Mouse (Mus musculus) midbrain, postnatal 0 days (tissue): ENCODE data around the gene Epm2aip1. TPM values are rescaled to one million over a fixed set of nuclear protein-coding genes. Genes with fewer than 3 reads are reported as not detected.

Experiments used
- ATAC-seq: fragments of 200-750 bp; cut with Nextera tagmentation; 2 replicates; pipeline ENCODE4 v1.8.0; 2017; ENCODE audit warnings: moderate number of reproducible peaks, mild to moderate bottlenecking, moderate TSS enrichment, moderate library complexity; ENCODE audit not compliant: low FRiP score
- DNase-seq: peaks from one replicate; pipeline ENCODE4 v3.0.0-alpha.2; 2015; ENCODE audit warnings: low spot score
- H3K27ac ChIP-seq: fragments of 300-500 bp; sonication (generic); 2 replicates; pipeline ENCODE4 v1.5.1; 2014; ENCODE audit warnings: low read depth, mild to moderate bottlenecking, low read length, mixed read lengths
- H3K27me3 ChIP-seq: fragments of 300-500 bp; sonication (generic); 2 replicates; pipeline ENCODE4 v1.6.1; 2014; ENCODE audit warnings: low read length, control low read depth, mixed read lengths; ENCODE audit not compliant: insufficient read depth
- H3K36me3 ChIP-seq: fragments of 300-500 bp; sonication (generic); 2 replicates; pipeline ENCODE4 v1.6.1; 2014; ENCODE audit warnings: low read length, control low read depth, mixed read lengths; ENCODE audit not compliant: insufficient read depth
- H3K4me1 ChIP-seq: fragments of 300-500 bp; sonication (generic); 2 replicates; pipeline ENCODE4 v1.6.1; 2014; ENCODE audit warnings: mild to moderate bottlenecking, control low read depth, antibody characterized with exemption, low read length, mixed read lengths; ENCODE audit not compliant: insufficient read depth
- H3K4me2 ChIP-seq: fragments of 300-500 bp; sonication (generic); 2 replicates; pipeline ENCODE4 v1.6.1; 2014; ENCODE audit warnings: low read depth, mild to moderate bottlenecking, low read length, mixed read lengths; ENCODE audit not compliant: poor library complexity, severe bottlenecking
- H3K4me3 ChIP-seq: fragments of 300-500 bp; sonication (generic); 2 replicates; pipeline ENCODE4 v1.5.1; 2014; ENCODE audit warnings: low read depth, mild to moderate bottlenecking, low read length, moderate library complexity
- H3K9ac ChIP-seq: fragments of 300-500 bp; sonication (generic); replicated peaks from 2 replicates; pipeline ENCODE4 v1.6.1; 2014; ENCODE audit warnings: mild to moderate bottlenecking, low read length, moderate library complexity, mixed read lengths; ENCODE audit not compliant: poor library complexity, severe bottlenecking
- H3K9me3 ChIP-seq: fragments of 300-500 bp; sonication (generic); 2 replicates; pipeline ENCODE4 v1.6.1; 2016; ENCODE audit warnings: low read length, control low read depth
- CTCF ChIP-seq: IDR thresholded peaks from 2 replicates; pipeline ENCODE4 v1.5.1; 2016; ENCODE audit warnings: antibody characterized with exemption, mild to moderate bottlenecking
- WGBS: fragments of 180-500 bp; shearing (Covaris S2); extraction: QIAGEN DNeasy Blood & Tissue Kit; methylation state at CpG from one replicate; pipeline ENCODE4 v1.1.7; 2014; 5-methylcytosine and 5-hydroxymethylcytosine counted together
- polyA plus RNA-seq: library from polyadenylated mRNA; unstranded; fragments of >200 nt; fragmentation: Nextera tagmentation; extraction: Ambion mirVana; gene quantifications from 2 replicates; pipeline ENCODE4 v1.2.1, GENCODE M21; 2015
- total RNA-seq: library from RNA; depleted of rRNA; stranded (reverse); fragments of >200 nt; gene quantifications from 2 replicates; pipeline ENCODE4 v1.2.3, GENCODE M21; 2014

Epm2aip1 gene
- total and polyA plus RNA-seq, 2 experiments from 2014 or later, result 46.6 to 95.1 TPM

DNA sequence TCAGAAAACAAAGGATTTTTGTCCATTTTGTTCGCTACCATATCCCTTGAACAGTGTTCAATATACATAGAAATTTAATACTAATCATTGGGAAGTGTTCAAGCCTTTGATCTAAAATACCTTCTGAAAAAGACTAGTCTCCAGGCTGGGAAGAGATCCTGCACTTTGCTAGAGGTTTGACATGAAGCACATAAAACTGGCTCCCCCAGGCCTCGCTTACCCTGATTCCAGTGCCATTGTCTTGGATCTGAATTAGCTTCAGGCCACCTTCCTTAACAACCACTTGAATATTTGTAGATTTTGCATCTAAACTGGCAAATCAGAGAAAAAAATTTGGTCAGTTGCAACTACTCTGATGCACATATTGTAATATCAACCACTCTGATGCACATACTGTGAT is 3.7 kb upstream of the Epm2aip1 start:
- Histone ChIP-seq H3K9me3 (no peaks in the 10 kb centered on the region), H3K4me3 (no peak overlapping the region), H3K27ac (no peak overlapping the region), H3K4me2 (no peak overlapping the region), H3K4me1 (peaks cover 3% of the 10 kb centered on the region; the same call in 1 of the 2 replicates), H3K27me3 (no peaks in the 10 kb centered on the region), H3K36me3 (peaks cover 13% of the 10 kb centered on the region; the same call in 1 of the 2 replicates), H3K9ac (no peak overlapping the region)
- WGBS, result 97% methylated on average over 2 of the region's 2 CpGs
- ATAC-seq (no peak), DNase-seq (no peak)
- TF ChIP-seq CTCF, result no peak

DNA sequence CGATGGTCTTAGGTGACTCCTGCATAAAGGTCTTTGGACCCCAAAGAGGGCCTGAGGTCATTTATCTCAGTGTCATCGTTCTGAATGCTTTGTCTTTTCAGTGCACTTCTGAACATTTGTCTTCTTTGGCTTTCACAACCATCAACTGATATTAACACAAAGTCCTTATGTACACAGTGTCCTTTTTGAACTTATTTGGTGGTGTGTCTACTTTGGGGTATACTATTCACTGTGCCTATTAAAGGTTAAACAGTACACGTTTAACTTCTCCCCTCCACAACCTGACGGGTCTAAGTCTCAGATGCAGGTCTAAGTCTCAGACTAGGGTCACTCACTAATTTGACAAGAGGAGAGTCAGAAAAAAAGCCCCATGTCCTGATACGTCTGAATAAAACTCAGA is 1.1 kb upstream of the Epm2aip1 start:
- peak overlapping the region; percentile 92 for H3K27ac ChIP-seq
- DNase-seq (no peak), ATAC-seq (no peak)
- peak overlapping the region; percentile 54 for H3K4me2 ChIP-seq
- 15% methylated on average over 5 of the region's 5 CpGs for WGBS
- H3K9ac ChIP-seq, result peak overlapping the region; percentile 62
- TF ChIP-seq CTCF, result no peak
- H3K27me3 ChIP-seq, result no peaks in the 10 kb centered on the region
- H3K36me3 ChIP-seq, result peaks cover 3% of the 10 kb centered on the region
- H3K4me3 ChIP-seq, result peak overlapping the region; percentile 91
- H3K4me1 ChIP-seq, result peaks cover 19% of the 10 kb centered on the region; the same call in 1 of the 2 replicates
- no peaks in the 10 kb centered on the region for H3K9me3 ChIP-seq

DNA sequence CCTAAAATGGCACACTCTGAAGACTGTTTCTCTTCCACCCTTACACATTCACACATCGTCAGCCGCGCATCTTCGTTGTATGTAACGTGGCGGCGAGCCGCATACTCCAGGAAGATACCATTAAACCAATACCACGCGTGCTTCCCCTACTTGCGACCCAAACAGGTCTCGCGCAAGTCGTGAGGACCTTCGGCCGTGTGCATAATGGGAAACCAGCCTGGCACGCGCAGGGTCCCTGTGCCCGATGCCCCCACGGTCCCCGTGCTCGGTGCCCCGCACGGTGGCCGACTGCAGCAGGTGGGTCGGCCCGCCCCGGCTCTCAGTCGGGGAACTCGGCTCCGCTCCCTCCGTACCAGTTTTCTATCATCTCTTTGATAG is 684 bp upstream of the Epm2aip1 start:
- peak overlapping the region; percentile 91 for H3K4me3 ChIP-seq
- ATAC-seq (peak; percentile 89), DNase-seq (peak; percentile 87)
- H3K9me3 ChIP-seq, result no peaks in the 10 kb centered on the region
- peaks cover 3% of the 10 kb centered on the region for H3K36me3 ChIP-seq
- TF ChIP-seq CTCF, result no peak
- WGBS, result under 1% methylated on average over 32 of the region's 32 CpGs
- peak overlapping the region; percentile 62 for H3K9ac ChIP-seq
- peak overlapping the region; percentile 92 for H3K27ac ChIP-seq
- no peaks in the 10 kb centered on the region for H3K27me3 ChIP-seq
- H3K4me2 ChIP-seq, result peak overlapping the region; percentile 54
- H3K4me1 ChIP-seq, result peaks cover 19% of the 10 kb centered on the region; the same call in 1 of the 2 replicates

DNA sequence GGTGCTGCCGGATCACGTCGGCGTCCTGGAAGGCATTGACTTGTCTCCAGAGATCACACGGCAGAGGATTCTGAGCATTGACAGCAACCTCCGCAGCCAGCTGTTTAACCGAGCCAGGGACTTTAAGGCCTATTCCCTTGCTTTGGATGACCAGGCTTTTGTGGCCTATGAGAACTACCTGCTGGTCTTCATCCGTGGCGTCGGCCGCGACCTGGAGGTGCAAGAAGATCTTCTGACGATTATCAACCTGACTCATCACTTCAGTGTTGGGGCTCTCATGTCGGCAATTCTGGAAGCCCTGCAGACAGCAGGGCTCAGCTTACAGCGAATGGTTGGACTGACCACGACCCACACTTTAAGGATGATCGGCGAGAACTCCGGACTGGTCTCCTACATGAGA is 627 bp downstream of the Epm2aip1 start:
- H3K4me1 ChIP-seq, result peaks cover 21% of the 10 kb centered on the region; the same call in 1 of the 2 replicates
- DNase-seq, result peak; percentile 15
- peak overlapping the region; percentile 96 for H3K27ac ChIP-seq
- H3K9me3 ChIP-seq, result no peaks in the 10 kb centered on the region
- WGBS, result 9% methylated on average over 19 of the region's 19 CpGs
- no peak for ATAC-seq
- H3K4me2 ChIP-seq, result peak overlapping the region; percentile 90
- H3K4me3 ChIP-seq, result peak overlapping the region; percentile 91
- H3K9ac ChIP-seq, result peak overlapping the region; percentile 92
- peaks cover 9% of the 10 kb centered on the region for H3K36me3 ChIP-seq
- no peak for TF ChIP-seq CTCF
- H3K27me3 ChIP-seq, result no peaks in the 10 kb centered on the region

DNA sequence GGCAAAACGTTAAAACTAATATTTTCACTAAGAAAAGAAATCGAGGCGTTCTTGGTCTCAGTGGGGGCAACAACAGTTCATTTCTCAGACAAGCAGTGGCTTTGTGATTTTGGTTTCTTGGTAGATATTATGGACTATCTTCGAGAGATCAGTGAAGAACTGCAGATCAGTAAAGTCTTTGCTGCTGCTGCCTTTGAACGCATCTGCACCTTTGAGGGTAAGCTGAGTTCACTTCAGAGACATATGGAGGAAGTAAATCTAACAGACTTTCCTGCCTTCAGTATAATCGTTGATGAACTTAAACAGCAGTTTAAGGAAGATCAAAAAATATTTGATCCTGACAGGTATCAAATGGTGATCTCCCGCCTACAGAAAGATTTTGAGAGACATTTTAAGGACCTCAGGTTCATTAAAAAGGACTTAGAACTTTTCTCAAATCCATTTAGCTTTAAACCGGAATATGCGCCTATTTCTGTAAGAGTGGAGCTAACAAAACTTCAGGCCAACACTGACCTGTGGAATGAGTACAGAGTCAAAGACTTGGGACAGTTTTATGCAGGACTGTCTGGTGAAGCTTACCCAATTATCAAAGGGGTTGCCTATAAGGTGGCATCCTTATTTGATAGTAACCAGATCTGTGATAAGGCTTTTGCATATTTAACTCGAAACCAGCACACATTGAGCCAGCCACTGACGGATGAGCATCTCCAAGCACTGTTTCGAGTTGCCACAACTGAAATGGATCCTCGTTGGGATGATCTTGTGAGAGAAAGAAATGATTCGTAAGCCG is 1.5 kb downstream of the Epm2aip1 start:
- no peak for ATAC-seq

DNA sequence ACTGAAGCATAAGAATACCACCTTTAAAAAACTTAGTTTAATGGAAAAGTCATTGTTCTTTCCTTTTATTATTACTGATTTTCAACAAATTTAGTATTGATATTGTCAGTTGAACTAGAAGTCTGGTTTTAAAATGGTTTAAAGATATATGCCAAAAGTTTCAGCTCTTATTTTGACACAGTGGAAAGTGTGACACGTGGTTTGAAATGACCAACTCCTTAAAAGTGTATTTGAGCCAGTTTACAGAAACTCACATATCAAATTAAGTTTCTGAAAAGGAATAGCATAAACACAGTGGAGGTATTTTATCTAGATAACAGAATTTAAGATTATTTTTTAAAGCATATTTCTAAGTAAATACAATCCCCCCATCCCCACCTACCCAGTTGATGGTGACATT is 2.2 kb downstream of the Epm2aip1 start:
- WGBS, result 92% methylated on average over 1 of the region's 1 CpGs
- peaks cover 21% of the 10 kb centered on the region; the same call in 1 of the 2 replicates for H3K4me1 ChIP-seq
- no peak overlapping the region for H3K27ac ChIP-seq
- no peak overlapping the region for H3K4me2 ChIP-seq
- peaks cover 13% of the 10 kb centered on the region for H3K36me3 ChIP-seq
- H3K27me3 ChIP-seq, result no peaks in the 10 kb centered on the region
- ATAC-seq (no peak), DNase-seq (no peak)
- no peaks in the 10 kb centered on the region for H3K9me3 ChIP-seq
- TF ChIP-seq CTCF, result no peak
- H3K4me3 ChIP-seq, result no peak overlapping the region
- H3K9ac ChIP-seq, result no peak overlapping the region

More for the DNA sequence above, 1.5 kb downstream of the Epm2aip1 start:
- peak overlapping the region; percentile 92 for H3K9ac ChIP-seq
- H3K27me3 ChIP-seq, result no peaks in the 10 kb centered on the region
- DNase-seq, result no peak
- no peak overlapping the region for H3K27ac ChIP-seq
- TF ChIP-seq CTCF, result no peak
- peak overlapping the region; percentile 91 for H3K4me3 ChIP-seq
- H3K9me3 ChIP-seq, result no peaks in the 10 kb centered on the region
- peaks cover 10% of the 10 kb centered on the region for H3K36me3 ChIP-seq
- peak overlapping the region; percentile 90 for H3K4me2 ChIP-seq
- WGBS, result 72% methylated on average over 15 of the region's 15 CpGs
- peaks cover 21% of the 10 kb centered on the region; the same call in 1 of the 2 replicates for H3K4me1 ChIP-seq
